ENCODE assay signal across 15 mouse cellular contexts in genomic region chrX:161963372-161963771, GRCm38 (mm10).
"Had no signal": no experiment of that assay in that cellular context is flagged by ENCODE, and none has a peak within 500 bp of the region (broad histone marks: within the 10 kb centered on the region; RNA-seq: fewer than 3 reads in every experiment).

No protein-coding gene starts in this region.

- H3K4me2 ChIP-seq: neural tube, embryonic 15.5 days; stomach, embryonic 15.5 days had no signal

- H3K9ac ChIP-seq: neural tube, embryonic 15.5 days; stomach, embryonic 15.5 days had no signal

- H3K27ac ChIP-seq: neural tube, embryonic 15.5 days; stomach, embryonic 15.5 days; stomach, postnatal 0 days had no signal

- DNase-seq: retina, postnatal 1 day; right cerebral cortex, adult 18-20 months; right cerebral cortex, postnatal 14 days; right cerebral cortex, postnatal 25 days; right cerebral cortex, postnatal 4 days; spleen, adult 18-20 months; thymus, adult 18-20 months; thymus, adult 2 months; thymus, postnatal 14 days; thymus, postnatal 25 days; thymus, postnatal 36 days; thymus, postnatal 4 days had no signal

- H3K4me1 ChIP-seq: neural tube, embryonic 15.5 days; stomach, embryonic 15.5 days had no signal

- H3K4me3 ChIP-seq: neural tube, embryonic 15.5 days; stomach, embryonic 15.5 days had no signal

- H3K9me3 ChIP-seq: neural tube, embryonic 15.5 days; stomach, embryonic 15.5 days had no signal

- H3K36me3 ChIP-seq: neural tube, embryonic 15.5 days; stomach, embryonic 15.5 days had no signal

- H3K27me3 ChIP-seq: stomach, embryonic 15.5 days had no signal
